Mouse (Mus musculus) cerebral cortex, adult 2 months (tissue): ENCODE data around the gene Rtn2.

Experiments used
- WGBS: fragments of 180-500 bp; shearing (Covaris S2); methylation state at CpG from one replicate; pipeline ENCODE4 v1.1.7; 2018; 5-methylcytosine and 5-hydroxymethylcytosine counted together

The Rtn2 gene

GRCm38 (mm10) chr7:19300501-19301421, 18.3 kb downstream of the Rtn2 start:
- WGBS = under 1% methylated on average over 29 of the region's 29 CpGs

GRCm38 (mm10) chr7:19301461-19302263, 19.2 kb downstream of the Rtn2 start:
- WGBS = 7% methylated on average over 16 of the region's 16 CpGs

GRCm38 (mm10) chr7:19302264-19303045, 20.0 kb downstream of the Rtn2 start:
- 55% methylated on average over 13 of the region's 13 CpGs for WGBS

- WGBS = 85% methylated on average over 12 of the region's 12 CpGs
Measured at GRCm38 (mm10) chr7:19303046-19303305, 20.6 kb downstream of the Rtn2 start.

GRCm38 (mm10) chr7:19303770-19304169, 21.3 kb downstream of the Rtn2 start:
- WGBS = 6% methylated on average over 16 of the region's 16 CpGs

GRCm38 (mm10) chr7:19304501-19305412, 22.3 kb downstream of the Rtn2 start:
- 16% methylated on average over 48 of the region's 48 CpGs for WGBS

GRCm38 (mm10) chr7:19305413-19305735, 22.9 kb downstream of the Rtn2 start:
- 38% methylated on average over 6 of the region's 6 CpGs for WGBS

GRCm38 (mm10) chr7:19305796-19306765, 23.7 kb downstream of the Rtn2 start:
- 59% methylated on average over 16 of the region's 16 CpGs for WGBS

- 61% methylated on average over 25 of the region's 25 CpGs for WGBS
Measured at GRCm38 (mm10) chr7:19306819-19307738, 24.7 kb downstream of the Rtn2 start.

GRCm38 (mm10) chr7:19307739-19308453, 25.5 kb downstream of the Rtn2 start:
- whole genome bisulfite sequencing = 1% methylated on average over 18 of the region's 18 CpGs

- under 1% methylated on average over 58 of the region's 58 CpGs for WGBS
Measured at GRCm38 (mm10) chr7:19308454-19309277, 26.2 kb downstream of the Rtn2 start.

GRCm38 (mm10) chr7:19309278-19309883, 27.0 kb downstream of the Rtn2 start:
- under 1% methylated on average over 48 of the region's 48 CpGs for WGBS

- under 1% methylated on average over 49 of the region's 49 CpGs for WGBS
Measured at GRCm38 (mm10) chr7:19309884-19310641, 27.6 kb downstream of the Rtn2 start, which contains the start of gene Fosb. Gene Fosb, minus strand, starts transcription at chr7:19310051.

GRCm38 (mm10) chr7:19311991-19312390, 29.6 kb downstream of the Rtn2 start:
- WGBS = 45% methylated on average over 4 of the region's 4 CpGs

- 63% methylated on average over 5 of the region's 5 CpGs for WGBS
Measured at GRCm38 (mm10) chr7:19314033-19314432, 31.6 kb downstream of the Rtn2 start.
